12 mouse cellular contexts compared by ENCODE assay signal in the genomic region with DNA sequence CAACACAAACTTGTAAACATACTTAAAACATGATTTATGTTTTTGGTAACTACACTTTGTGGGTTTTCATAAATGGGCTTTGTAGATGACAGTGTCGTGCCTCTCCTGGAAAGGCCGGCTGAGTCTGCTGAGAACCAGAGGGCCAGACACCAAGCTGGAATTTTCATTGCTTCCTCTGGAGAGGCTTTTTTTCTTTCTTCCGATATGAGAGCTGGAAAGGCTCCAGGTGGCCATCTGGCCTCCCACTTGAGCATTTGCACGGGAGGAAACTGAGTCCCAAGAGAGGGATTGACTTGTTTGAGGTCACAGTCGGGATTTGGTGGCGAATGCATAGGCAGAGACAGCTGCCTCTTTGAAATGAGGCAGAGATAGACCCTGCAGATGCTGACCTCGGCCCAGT. TPM values are rescaled to one million over a fixed set of nuclear protein-coding genes. Genes with fewer than 3 reads are reported as not detected.
DNase-seq lines count a peak whose midpoint lies in the region; ATAC-seq lines count a peak whose summit lies in the region.
"Had no signal": no experiment of that assay in that cellular context is flagged by ENCODE, and none has a peak within 500 bp of the region (broad histone marks: within the 10 kb centered on the region; RNA-seq: fewer than 3 reads in every experiment).

No protein-coding gene starts in this region.

- DNase-seq in kidney, adult 11 months: peak; percentile 32
- peak; percentile 35 for DNase-seq in gastrocnemius, adult 18-20 months (ENCODE audit: low spot score)
- peak; percentile 79 to 82 for DNase-seq in heart, postnatal 10 days
- DNase-seq in kidney, postnatal 4 days: peak; percentile 73 to 79
- no peak for DNase-seq in natural killer cell, adult 2 months (ENCODE audit: low spot score in 2 of 2)
- no peak for DNase-seq in frontal cortex, postnatal 14 days (ENCODE audit: low spot score in 2 of 2)
- DNase-seq: adrenal gland, postnatal 25 days had no signal

- no peak for ATAC-seq in kidney, embryonic 14.5 days (ENCODE audit: low FRiP score, low TSS enrichment)
- ATAC-seq: forebrain, embryonic 16.5 days; intestine, embryonic 16.5 days had no signal

- WGBS in kidney, embryonic 14.5 days: 49% methylated on average over 7 of the region's 7 CpGs

- H3K27me3 ChIP-seq in kidney, embryonic 14.5 days (ENCODE audit: control insufficient read depth, insufficient read depth, low read length): no peaks in the 10 kb centered on the region
- H3K27me3 ChIP-seq: embryonic facial prominence, embryonic 12.5 days; lung, embryonic 15.5 days had no signal

- no peaks in the 10 kb centered on the region for H3K9me3 ChIP-seq in kidney, embryonic 14.5 days (ENCODE audit: control insufficient read depth, low read length)
- H3K9me3 ChIP-seq: embryonic facial prominence, embryonic 12.5 days; lung, embryonic 15.5 days had no signal

- H3K4me2 ChIP-seq in kidney, embryonic 14.5 days (replicated peaks; ENCODE audit: low read depth, low read length): no peak overlapping the region
- H3K4me2 ChIP-seq: embryonic facial prominence, embryonic 12.5 days; lung, embryonic 15.5 days had no signal

- H3K27ac ChIP-seq in kidney, embryonic 14.5 days (ENCODE audit: low read depth, low read length): no peak overlapping the region
- H3K27ac ChIP-seq: embryonic facial prominence, embryonic 12.5 days; lung, embryonic 15.5 days had no signal

- H3K36me3 ChIP-seq in kidney, embryonic 14.5 days (ENCODE audit: control insufficient read depth, insufficient read depth, low read length): no peaks in the 10 kb centered on the region
- H3K36me3 ChIP-seq: embryonic facial prominence, embryonic 12.5 days; lung, embryonic 15.5 days had no signal

- no peak overlapping the region for H3K9ac ChIP-seq in kidney, embryonic 14.5 days (ENCODE audit: low read depth, low read length)
- H3K9ac ChIP-seq: embryonic facial prominence, embryonic 12.5 days; lung, embryonic 15.5 days had no signal

- peaks cover 41% of the 10 kb centered on the region for H3K4me1 ChIP-seq in kidney, embryonic 14.5 days (ENCODE audit: control insufficient read depth, insufficient read depth, low read length)

- H3K4me3 ChIP-seq in kidney, embryonic 14.5 days (ENCODE audit: low read length): no peak overlapping the region
- H3K4me3 ChIP-seq: embryonic facial prominence, embryonic 12.5 days; lung, embryonic 15.5 days had no signal

- intact Hi-C loops in heart, postnatal 10 days (cut with DNase I): no loop called here

RNA-seq across cellular contexts. Expression of a gene that starts 31.6 kb away (rescaled TPM):
- 17.6 and 21.2 TPM in 2 replicates for polyA plus RNA-seq in kidney, embryonic 14.5 days (2014; fragmentation: Nextera tagmentation; extraction: Ambion mirVana)
- total RNA-seq in gastrocnemius, adult 18-20 months (2021): 10 to 100 TPM; 56.8 to 76.4 TPM
- 10 to 100 TPM; 17.0 to 22.6 TPM for total RNA-seq in heart, postnatal 10 days (2021)

Comparison
In these comparisons a context has a peak if more than half of its experiments do, and no peak if none do; other contexts are left out.
1. DNase-seq: peak in kidney, adult 11 months (single experiment), gastrocnemius, adult 18-20 months (single experiment), heart, postnatal 10 days (2 of 2) and kidney, postnatal 4 days (2 of 2); none in natural killer cell, adult 2 months (0 of 2) and frontal cortex, postnatal 14 days (0 of 2).